Mouse (Mus musculus) adrenal gland, adult 8-10 months (tissue): ENCODE measurements around the gene Mrpl24. TPM values are rescaled to one million over a fixed set of nuclear protein-coding genes. Genes with fewer than 3 reads are reported as not detected.
"Not testable (repeated sequence)": the region's sequence is repeated elsewhere in the genome, so short reads cannot be mapped to it uniquely, and the experiment has no call there.

Experiments used
- DNase-seq: peaks from one replicate; pipeline ENCODE4 v3.0.0; 2022
- total RNA-seq, 4 experiments: library from RNA; stranded (reverse); gene quantifications; 2 replicates each; pipeline ENCODE4 v1.2.4; 2022

Gene Mrpl24
- total RNA-seq = 100 to 1,000 TPM; 121 to 146 (median 131) TPM

- DNase-seq = peak; percentile 85
Measured at GRCm38 (mm10) chr3:87919336-87920108, at the start of gene Mrpl24. Gene Mrpl24 (plus strand): TSS chr3:87919506.

- DNase-seq = peak; percentile 30
Measured at GRCm38 (mm10) chr3:87877730-87878129, 41.6 kb upstream of the Mrpl24 start.

GRCm38 (mm10) chr3:87884291-87884690, 35.0 kb upstream of the Mrpl24 start:
- DNase-seq = no peak

DNA sequence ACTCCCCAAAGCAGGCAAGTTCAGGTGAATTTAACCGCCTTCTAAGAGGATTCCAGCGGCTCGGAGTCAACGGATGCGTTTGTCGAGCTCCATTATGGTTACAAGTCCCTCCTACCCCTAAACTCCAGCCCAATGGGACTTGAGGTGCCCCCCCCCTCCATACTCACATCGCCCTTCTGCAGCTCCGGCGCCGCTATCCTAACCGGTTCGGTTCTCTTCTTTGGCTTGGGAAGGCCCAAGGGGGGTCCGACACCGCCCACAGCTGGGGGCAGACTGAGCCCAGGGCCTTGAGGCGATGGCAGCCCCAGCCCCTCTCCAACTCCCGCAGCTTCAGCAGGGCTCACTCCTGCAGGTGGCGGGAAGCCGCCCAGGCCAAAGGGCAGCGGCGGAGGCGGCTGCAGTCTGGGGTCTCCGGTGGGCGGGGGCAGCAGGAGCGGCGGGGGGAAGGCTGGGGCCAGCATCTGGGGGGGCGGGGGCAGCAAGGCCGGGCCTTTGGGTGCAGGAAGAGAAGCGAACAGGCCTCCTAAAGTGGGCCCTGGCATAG, 34.5 kb upstream of the Mrpl24 start:
- peak; percentile 53 for DNase-seq

GRCm38 (mm10) chr3:87885281-87886003, 33.9 kb upstream of the Mrpl24 start, which contains the start of gene Prcc:
Gene Prcc (minus strand): TSS chr3:87885608.
- DNase-seq = peak; percentile 96

GRCm38 (mm10) chr3:87886004-87886365, 33.3 kb upstream of the Mrpl24 start:
- DNase-seq = no peak

DNA sequence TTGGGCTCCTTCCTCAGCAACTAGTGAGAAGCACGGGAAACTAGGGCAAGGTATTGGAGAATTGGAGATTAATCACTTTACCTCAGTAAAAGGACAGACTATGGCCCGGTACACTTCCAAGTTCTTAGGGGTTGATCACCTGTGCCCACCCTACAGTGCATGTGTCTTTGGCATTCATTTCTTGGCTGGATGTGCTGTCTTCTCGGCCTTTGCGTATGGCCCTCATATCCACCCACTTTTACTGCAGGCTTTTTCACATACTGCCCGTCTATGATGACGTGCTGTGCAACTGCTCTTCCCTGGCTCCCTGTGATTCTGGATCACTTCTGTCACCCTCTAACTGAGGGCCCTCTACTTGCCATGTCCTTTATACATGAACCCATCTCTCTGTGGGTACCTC, 32.9 kb upstream of the Mrpl24 start:
- no peak for DNase-seq

DNA sequence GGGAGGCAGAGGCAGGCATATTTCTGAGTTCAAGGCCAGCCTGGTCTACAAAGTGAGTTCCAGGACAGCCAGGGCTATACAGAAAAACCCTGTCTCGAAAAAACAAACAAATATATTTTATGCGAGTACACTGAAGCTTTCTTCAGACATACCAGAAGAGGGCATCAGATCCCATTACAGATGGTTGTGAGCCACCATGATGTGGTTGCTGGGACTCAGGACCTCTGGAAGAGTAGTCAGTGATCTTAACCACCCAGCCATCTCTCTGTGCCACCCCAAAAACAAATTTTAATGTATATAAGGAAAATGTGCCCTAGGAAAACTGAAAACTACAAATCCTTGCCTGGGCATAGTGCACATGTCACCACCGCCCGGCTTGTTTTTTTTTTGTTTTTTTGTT, 31.9 kb upstream of the Mrpl24 start:
- not testable (repeated sequence) for DNase-seq

DNA sequence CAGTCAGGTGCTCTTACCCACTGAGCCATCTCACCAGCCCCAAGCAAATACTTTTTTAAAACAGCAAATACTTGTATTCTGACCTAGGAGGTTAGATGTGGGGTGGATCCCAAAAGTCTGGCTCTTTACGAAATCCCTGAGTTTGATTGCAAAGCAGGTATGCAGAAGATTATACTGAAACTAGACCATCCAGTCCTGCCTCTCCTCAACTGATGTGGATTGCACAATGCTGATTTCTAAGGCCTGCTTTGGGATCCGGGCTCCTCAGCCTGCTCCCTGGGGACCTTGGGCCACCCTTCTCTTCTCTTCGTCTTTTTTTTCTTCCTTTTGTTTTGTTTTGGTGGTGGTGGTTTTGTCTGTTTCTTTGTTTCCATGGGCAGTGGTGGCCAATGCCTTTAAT, 27.8 kb upstream of the Mrpl24 start:
- DNase-seq = no peak

DNA sequence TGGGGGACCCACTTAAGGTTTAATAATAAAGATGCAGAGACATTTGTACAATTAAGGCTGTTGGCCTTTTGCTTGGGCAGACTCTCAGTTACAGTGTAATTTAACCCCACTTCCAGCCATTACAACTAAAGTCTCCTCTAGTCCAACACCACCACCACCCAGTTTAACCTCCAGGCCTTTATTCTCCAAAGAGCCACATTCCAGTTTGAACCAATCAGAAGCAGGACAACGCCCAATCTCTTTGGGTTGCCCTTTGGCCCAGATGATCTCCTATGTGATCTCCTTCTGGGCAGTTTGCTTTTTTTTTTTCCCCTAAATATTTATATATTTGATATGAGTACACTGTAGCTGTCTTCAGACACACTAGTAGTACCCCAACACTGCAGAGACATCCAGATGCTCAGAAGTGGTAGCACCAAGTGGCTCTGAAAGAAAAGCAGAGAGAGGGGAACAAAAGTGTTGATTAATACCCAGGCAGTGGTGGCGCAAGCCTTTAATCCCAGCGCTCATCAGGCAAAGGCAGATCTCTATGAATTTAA, 25.9 kb upstream of the Mrpl24 start:
- no peak for DNase-seq

DNA sequence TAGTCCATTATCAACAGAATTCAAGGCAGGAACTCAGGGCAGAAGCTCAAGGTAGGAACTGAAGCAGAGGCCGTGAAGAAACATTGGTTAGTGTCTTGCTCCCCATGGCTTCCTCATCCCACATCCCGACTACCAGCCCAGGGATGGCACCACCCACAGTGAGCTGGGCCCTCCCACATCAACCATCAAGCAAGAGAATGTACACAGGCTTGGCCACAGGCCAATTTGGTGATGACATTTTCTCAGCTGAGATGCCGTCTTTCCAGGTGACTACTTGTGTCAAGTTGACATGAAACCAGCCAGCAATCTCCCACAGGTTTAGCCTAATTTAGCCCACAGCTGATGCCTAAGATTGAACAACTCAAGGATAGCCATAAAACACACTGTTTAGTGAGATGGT, 20.0 kb upstream of the Mrpl24 start:
- no peak for DNase-seq

GRCm38 (mm10) chr3:87899776-87900175, 19.5 kb upstream of the Mrpl24 start:
- DNase-seq = no peak

DNA sequence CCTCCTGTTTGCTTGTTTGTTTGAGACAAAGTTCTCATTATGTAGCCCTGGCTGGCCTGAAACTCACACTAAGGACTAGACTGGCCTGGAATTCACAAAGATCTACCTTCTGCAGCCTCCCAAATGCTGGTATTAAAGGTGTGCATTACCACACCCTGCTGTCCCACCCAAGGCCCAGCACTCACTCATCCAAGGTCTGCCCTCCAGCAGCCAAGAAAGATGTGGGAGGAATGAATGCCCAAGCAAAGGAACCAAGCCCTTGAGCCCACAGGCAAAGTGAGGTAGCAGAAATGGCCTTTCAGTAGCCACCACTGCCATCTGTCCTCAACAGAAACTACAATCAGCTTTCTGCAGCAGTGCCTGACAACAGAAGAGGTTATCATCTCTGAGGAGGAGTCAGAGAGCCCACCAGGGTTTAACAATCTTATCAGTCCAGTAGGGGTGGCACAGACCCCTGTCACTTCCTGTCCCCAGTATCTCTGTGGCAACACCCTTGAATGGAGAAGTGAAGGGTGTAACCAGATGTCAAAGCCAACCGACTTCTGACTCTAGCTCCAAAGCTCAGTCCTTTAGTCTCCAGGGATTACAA, 18.2 kb upstream of the Mrpl24 start:
- DNase-seq = no peak

DNA sequence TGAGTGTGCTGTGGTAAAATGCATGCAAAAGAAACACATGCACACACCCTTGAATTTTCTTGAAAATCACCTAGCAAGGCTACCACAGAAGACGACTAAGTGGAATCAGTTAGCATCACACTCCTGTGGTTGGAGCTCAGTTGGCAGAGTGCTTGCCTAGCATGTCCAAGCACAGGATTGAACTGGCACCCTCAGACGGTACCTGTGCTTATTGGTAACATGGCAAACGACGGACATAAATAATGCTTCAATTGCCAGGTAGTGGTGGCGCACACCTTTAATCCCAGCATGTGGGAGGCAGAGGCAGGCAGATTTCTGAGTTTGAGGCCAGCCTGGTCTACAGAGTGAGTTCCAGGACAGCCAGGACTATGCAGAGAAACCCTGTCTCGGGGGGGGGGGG, 17.3 kb upstream of the Mrpl24 start:
- not testable (repeated sequence) for DNase-seq

DNA sequence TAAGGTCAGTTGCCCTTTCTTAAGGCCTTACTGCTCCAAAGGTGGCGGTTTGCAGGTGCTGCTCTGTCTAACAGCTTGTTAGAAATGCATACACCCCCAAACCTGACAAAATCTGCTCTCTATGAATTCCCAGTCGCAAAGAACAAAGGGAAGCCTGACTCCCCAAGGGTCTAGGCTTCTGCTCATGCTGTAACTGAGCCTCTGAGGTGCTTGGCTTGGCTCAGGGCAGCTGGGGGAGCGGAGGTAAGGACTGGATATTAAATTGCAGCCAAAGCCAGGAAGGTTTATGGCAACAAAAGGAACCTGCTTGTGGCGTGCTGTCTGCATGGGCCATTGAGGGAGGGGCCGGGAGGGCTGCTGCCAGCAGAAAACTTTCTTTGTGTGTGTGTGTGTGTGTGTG, 15.5 kb upstream of the Mrpl24 start:
- no peak for DNase-seq

- DNase-seq = peak; percentile 94
Measured at GRCm38 (mm10) chr3:87905880-87906485, 13.3 kb upstream of the Mrpl24 start, which contains the start of gene Hdgf. Gene Hdgf (plus strand): TSS chr3:87906321.

GRCm38 (mm10) chr3:87906601-87906980, 12.7 kb upstream of the Mrpl24 start:
- DNase-seq = no peak

DNA sequence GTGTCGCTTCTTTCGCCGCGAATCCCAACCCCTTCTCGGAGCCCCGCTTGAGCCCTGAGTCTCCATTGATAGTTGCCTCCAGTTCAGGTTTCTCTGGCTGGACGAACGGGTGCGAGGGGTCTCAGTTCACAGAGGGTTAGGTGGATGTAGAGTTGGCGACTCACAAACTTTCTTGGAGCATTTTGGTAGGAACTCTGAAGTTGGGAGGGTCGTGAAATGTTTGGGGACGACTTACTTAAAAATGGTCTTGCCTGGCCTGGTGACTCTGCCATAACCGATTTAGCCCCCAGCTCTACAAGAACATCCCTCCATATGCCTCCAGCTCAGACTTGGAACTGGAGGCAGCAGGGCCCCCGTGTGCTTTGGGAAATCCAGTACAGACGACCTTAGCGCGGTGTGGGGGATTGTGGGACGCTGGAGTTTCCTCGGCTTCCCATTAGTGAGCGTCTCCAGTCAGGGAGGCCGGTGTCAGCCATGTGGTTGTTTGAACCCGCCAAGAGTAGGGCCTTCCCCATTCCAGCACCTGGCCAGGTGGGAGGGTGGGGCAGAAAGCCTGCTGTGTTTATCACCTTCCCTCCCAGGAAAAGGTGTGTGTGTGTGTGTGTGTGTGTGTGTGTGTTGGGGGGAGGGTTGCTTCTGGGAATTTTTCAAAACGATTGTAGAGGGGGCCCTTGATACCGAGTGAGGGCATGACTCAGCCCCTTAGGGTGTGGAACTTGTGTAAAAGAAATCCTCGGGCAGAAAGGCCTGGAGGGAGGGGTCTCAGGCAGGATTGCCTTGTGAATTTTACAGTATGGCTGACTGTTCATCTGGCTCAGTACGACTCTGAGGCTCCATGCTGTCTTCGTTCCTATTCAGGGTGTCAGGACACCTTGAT, 12.1 kb upstream of the Mrpl24 start:
- no peak for DNase-seq

- no peak for DNase-seq
Measured at GRCm38 (mm10) chr3:87907906-87908305, 11.4 kb upstream of the Mrpl24 start.

DNA sequence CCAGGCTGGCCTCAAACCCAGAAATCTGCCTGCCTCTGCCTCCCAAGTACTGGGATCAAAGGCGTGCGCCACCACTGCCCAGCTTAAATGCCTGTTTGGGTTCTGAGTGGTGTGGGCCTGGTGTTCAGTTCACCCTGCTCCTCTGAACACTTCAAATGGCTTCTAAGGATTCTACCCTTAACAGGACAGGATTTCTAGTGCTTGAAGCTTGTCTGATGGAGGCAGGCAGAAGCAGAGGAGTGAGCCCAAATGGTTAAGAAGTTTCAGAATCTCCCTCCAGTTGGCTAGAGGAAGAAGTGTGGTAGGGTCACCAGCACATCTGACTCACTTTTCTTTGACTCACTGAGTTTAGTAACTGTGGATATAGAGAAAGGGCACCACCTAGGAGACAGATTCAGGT, 9.9 kb upstream of the Mrpl24 start:
- DNase-seq = no peak

DNA sequence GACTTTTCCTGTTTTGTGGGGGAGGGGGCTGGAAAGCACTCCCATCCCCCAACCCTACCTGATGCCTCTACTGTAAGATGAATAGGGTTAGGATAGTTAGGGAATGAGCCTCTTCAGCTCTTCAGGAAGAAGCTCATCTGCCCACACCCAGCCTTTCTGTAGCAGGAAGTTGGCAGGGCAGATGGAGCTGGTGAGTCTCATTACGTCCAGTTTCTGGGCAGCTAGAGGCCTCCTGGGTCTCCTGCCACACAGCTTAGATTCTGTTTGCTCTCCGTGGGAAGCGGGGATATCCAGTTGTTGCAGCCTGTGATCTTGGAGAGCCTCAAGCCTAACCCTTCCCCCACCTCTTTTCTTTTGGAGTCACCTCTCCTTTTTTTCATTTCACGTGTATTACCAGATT, 9.4 kb upstream of the Mrpl24 start:
- DNase-seq = no peak
